Mouse (Mus musculus): ENCODE results near the gene Mipol1.

GRCm38 (mm10) chr12:57400186-57400585 is 170.0 kb downstream of the Mipol1 start:
- TF ChIP-seq GATA1 (IDR thresholded peaks at IDR 0.05; ENCODE audit: low read length) (no peak), TAL1 (IDR thresholded peaks at IDR 0.05; ENCODE audit: low read length) (no peak)
